Mouse (Mus musculus): Measurements from ENCODE around the gene Aar2.

DNA sequence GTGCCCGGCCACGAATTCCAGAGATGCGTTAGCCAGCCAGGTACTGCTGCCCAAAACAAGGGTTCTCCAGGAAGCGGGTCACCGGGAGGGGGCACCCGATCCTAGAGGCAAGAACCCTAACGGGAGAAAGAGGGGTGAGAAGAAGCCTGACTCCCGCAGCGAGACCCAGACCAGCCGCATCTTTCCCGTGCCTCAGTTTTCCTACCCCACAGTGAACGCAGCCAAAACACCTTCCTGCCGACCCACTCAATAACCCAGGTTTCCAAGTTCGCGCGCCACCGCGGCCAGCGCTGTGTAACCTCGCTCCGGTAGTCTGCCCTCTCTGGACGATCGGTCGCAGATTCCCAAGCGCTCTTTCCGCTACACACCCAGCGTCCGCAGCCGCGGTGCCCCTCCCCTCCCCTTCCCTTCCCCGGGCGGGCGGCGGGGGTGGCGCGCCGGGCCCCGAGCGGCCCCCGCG, 65.7 kb downstream of the Aar2 start:
- TF ChIP-seq POLR2A (IDR thresholded peaks at IDR 0.05; ENCODE audit: insufficient read depth, low read length) (no peak), CTCF (IDR thresholded peaks at IDR 0.05; ENCODE audit: low read depth, low read length) (peak; percentile 62), EP300 (IDR thresholded peaks at IDR 0.05; ENCODE audit: insufficient read depth, low read depth, low read length) (no peak)
